Mouse (Mus musculus) myocyte (in vitro differentiated cells): Measurements from ENCODE around the gene Olfr787. TPM values are rescaled to one million over a fixed set of nuclear protein-coding genes. Genes with fewer than 3 reads are reported as not detected.

Source experiments
- H3K27me3 ChIP-seq: one replicate; pipeline ENCODE4 v1.6.1; 2011; ENCODE audit not compliant: control insufficient read depth, insufficient read depth, insufficient read length
- H3K36me3 ChIP-seq: one replicate; pipeline ENCODE4 v1.6.1; 2011; ENCODE audit not compliant: control insufficient read depth, insufficient read depth
- H3K4me2 ChIP-seq: one replicate; pipeline ENCODE4 v1.6.1; 2011; ENCODE audit warnings: low read depth, control low read depth
- H3K4me3 ChIP-seq: one replicate; pipeline ENCODE4 v1.5.1; 2011; ENCODE audit warnings: mild to moderate bottlenecking, control low read depth, moderate library complexity
- H3K79me2 ChIP-seq: one replicate; pipeline ENCODE4 v1.6.1; 2011; ENCODE audit not compliant: control insufficient read depth, insufficient read depth
- H3ac ChIP-seq: one replicate; pipeline ENCODE4 v1.6.1; 2011; ENCODE audit not compliant: control insufficient read depth, insufficient read length
- CEBPB ChIP-seq: IDR thresholded peaks from 2 replicates; pipeline ENCODE4 v1.6.1; 2011; ENCODE audit warnings: mild to moderate bottlenecking, moderate library complexity; ENCODE audit not compliant: poor library complexity, insufficient read depth, severe bottlenecking
- E2F4 ChIP-seq: IDR thresholded peaks from one replicate; pipeline ENCODE4 v1.6.1; 2011; ENCODE audit warnings: mild to moderate bottlenecking, control low read depth, moderate library complexity; ENCODE audit not compliant: insufficient read depth
- MAX ChIP-seq: IDR thresholded peaks from one replicate; pipeline ENCODE4 v1.6.1; 2011; ENCODE audit warnings: low read depth, mild to moderate bottlenecking, control low read depth
- MYOD1 ChIP-seq, 3 experiments: IDR thresholded peaks; one replicate each; pipeline ENCODE4 v1.6.1; 2011; ENCODE audit warnings: control low read depth in 2 of 3, low read depth in 2 of 3, mild to moderate bottlenecking in 2 of 3, moderate library complexity in 1 of 3; ENCODE audit not compliant: insufficient read length in 2 of 3, control insufficient read depth in 1 of 3
- MYOG ChIP-seq, 3 experiments: IDR thresholded peaks; one replicate each; pipeline ENCODE4 v1.6.1; 2011; ENCODE audit warnings: control low read depth in 2 of 3, low read depth in 2 of 3, mild to moderate bottlenecking in 2 of 3; ENCODE audit not compliant: insufficient read length in 2 of 3, control insufficient read depth in 1 of 3, insufficient read depth in 1 of 3
- POLR2A ChIP-seq: IDR thresholded peaks from one replicate; pipeline ENCODE4 v1.6.1; 2011; ENCODE audit warnings: low read depth, mild to moderate bottlenecking, control low read depth, moderate library complexity; ENCODE audit not compliant: insufficient read length
- POLR2AphosphoS2 ChIP-seq: IDR thresholded peaks from one replicate; pipeline ENCODE4 v1.6.1; 2011; ENCODE audit warnings: low read depth, control low read depth; ENCODE audit not compliant: insufficient read length
- REST ChIP-seq: IDR thresholded peaks from one replicate; pipeline ENCODE4 v1.6.1; 2011; ENCODE audit warnings: mild to moderate bottlenecking, control low read depth, moderate library complexity; ENCODE audit not compliant: insufficient read depth, insufficient read length
- SRF ChIP-seq: IDR thresholded peaks from one replicate; pipeline ENCODE4 v1.6.1; 2011; ENCODE audit warnings: low read depth; ENCODE audit not compliant: control insufficient read depth, insufficient read length
- TCF12 ChIP-seq: IDR thresholded peaks from one replicate; pipeline ENCODE4 v1.6.1; 2011; ENCODE audit warnings: mild to moderate bottlenecking, control low read depth; ENCODE audit not compliant: poor library complexity, insufficient read depth, severe bottlenecking
- TCF3 ChIP-seq: IDR thresholded peaks from one replicate; pipeline ENCODE4 v1.6.1; 2011; ENCODE audit warnings: low read depth, control low read depth; ENCODE audit not compliant: insufficient read length
- USF1 ChIP-seq: IDR thresholded peaks from one replicate; pipeline ENCODE4 v1.6.1; 2011; ENCODE audit warnings: low read depth, mild to moderate bottlenecking, control low read depth, moderate library complexity
- polyA plus RNA-seq: library from polyadenylated mRNA; unstranded; fragments of >200 nt; fragmentation: generic; extraction: Trizol; gene quantifications from one replicate; pipeline ENCODE4 v1.2.1, GENCODE M21; 2012; ENCODE audit warnings: missing spikeins

Gene Olfr787
- polyA plus RNA-seq, 1 experiment: not detected

DNA sequence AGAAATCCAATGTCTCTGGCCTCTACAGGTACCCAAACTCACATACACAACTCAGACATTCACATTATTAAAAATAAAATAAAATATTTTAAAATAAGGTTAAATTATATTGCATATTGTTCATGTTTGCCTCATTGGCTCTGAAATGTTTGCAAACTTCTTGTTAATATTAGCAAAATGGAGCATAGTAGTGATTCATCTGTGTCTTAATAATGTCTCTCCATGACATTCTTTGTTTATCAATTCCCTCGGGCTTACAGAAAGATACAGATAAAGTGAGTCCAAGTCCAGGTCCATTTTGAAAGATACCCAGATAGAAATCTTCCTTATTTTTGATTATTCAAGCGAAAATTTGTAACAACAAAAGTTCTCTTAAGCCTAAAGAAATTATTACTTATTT lies 22.8 kb downstream of the Olfr787 start, which contains the start of gene Olfr789:
TSS of gene Olfr789 (plus strand) at position 301 of the 400 bp plus-strand sequence.
- Histone ChIP-seq H3K36me3 (no peaks in the 10 kb centered on the region), H3K4me3 (no peak within 1 kb of the TSS), H3K4me2 (no peak within 1 kb of the TSS), H3ac (no peak within 1 kb of the TSS), H3K27me3 (no peaks in the 10 kb centered on the region), H3K79me2 (no peaks in the 10 kb centered on the region)
- TF ChIP-seq TCF12: no peak
- no peak for TF ChIP-seq TCF3
- no peak for TF ChIP-seq MYOG (IDR thresholded peaks at IDR 0.05; ENCODE audit: control insufficient read depth in 1 of 3, insufficient read depth in 1 of 3, insufficient read length in 2 of 3, low read depth in 2 of 3)
- TF ChIP-seq POLR2A: no peak
- TF ChIP-seq REST: no peak
- TF ChIP-seq POLR2AphosphoS2: no peak
- no peak for TF ChIP-seq MYOD1 (IDR thresholded peaks at IDR 0.05; ENCODE audit: control insufficient read depth in 1 of 3, insufficient read length in 2 of 3, low read depth in 2 of 3)
- no peak for TF ChIP-seq MAX
- TF ChIP-seq CEBPB: no peak
- no peak for TF ChIP-seq USF1
- TF ChIP-seq SRF: no peak
- TF ChIP-seq E2F4: no peak

DNA sequence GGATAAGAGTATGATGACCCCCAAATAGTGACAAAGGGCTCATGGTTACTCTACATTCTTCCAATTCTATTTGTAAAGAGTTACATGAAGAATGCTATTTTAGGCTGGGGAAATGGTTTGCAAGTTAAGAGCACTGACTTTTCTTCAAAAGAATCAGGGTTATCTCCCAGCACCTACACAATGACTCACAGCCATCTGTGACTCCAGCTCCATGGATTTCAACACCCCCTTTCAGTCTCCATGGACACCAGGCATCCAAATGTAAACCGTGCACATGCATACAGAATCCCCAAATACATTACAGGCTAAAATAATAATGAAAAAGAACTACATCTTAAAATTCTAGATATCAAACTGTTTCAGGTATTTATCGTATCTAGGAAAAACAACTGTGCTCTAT lies 28.4 kb downstream of the Olfr787 start:
- no peak overlapping the region for H3ac ChIP-seq
- H3K27me3 ChIP-seq: no peaks in the 10 kb centered on the region
- H3K4me2 ChIP-seq: no peak overlapping the region
- no peaks in the 10 kb centered on the region for H3K36me3 ChIP-seq
- H3K4me3 ChIP-seq: no peak overlapping the region
- no peaks in the 10 kb centered on the region for H3K79me2 ChIP-seq
- TF ChIP-seq REST (no peak), TCF12 (no peak), POLR2AphosphoS2 (no peak), POLR2A (no peak), E2F4 (no peak), MYOD1 (IDR thresholded peaks at IDR 0.05; ENCODE audit: control insufficient read depth in 1 of 3, insufficient read length in 2 of 3, low read depth in 2 of 3) (no peak), MAX (no peak), MYOG (IDR thresholded peaks at IDR 0.05; ENCODE audit: control insufficient read depth in 1 of 3, insufficient read depth in 1 of 3, insufficient read length in 2 of 3, low read depth in 2 of 3) (no peak), CEBPB (no peak), USF1 (no peak), TCF3 (no peak), SRF (no peak)

GRCm38 (mm10) chr10:129498192-129498591 lies 36.5 kb downstream of the Olfr787 start, which contains the start of gene Olfr790:
Olfr790 (plus strand) TSS chr10:129498492.
- Histone ChIP-seq H3K36me3 (no peaks in the 10 kb centered on the region), H3K79me2 (no peaks in the 10 kb centered on the region), H3K4me3 (no peak within 1 kb of the TSS), H3K27me3 (no peaks in the 10 kb centered on the region), H3ac (no peak within 1 kb of the TSS), H3K4me2 (no peak within 1 kb of the TSS)
- no peak for TF ChIP-seq USF1
- TF ChIP-seq REST: no peak
- TF ChIP-seq POLR2AphosphoS2: no peak
- TF ChIP-seq TCF12: no peak
- no peak for TF ChIP-seq MAX
- no peak for TF ChIP-seq E2F4
- no peak for TF ChIP-seq TCF3
- TF ChIP-seq SRF: no peak
- no peak for TF ChIP-seq MYOG (IDR thresholded peaks at IDR 0.05; ENCODE audit: control insufficient read depth in 1 of 3, insufficient read depth in 1 of 3, insufficient read length in 2 of 3, low read depth in 2 of 3)
- no peak for TF ChIP-seq CEBPB
- no peak for TF ChIP-seq POLR2A
- TF ChIP-seq MYOD1 (IDR thresholded peaks at IDR 0.05; ENCODE audit: control insufficient read depth in 1 of 3, insufficient read length in 2 of 3, low read depth in 2 of 3): no peak

Other genes starting within 250 kb of the Olfr787 start
- not detected for gene Olfr774, start 225.7 kb upstream of the Olfr787 start, polyA plus RNA-seq
- not detected for gene Olfr775, start 213.4 kb upstream of the Olfr787 start, polyA plus RNA-seq
- not detected for gene Olfr776, start 202.7 kb upstream of the Olfr787 start, polyA plus RNA-seq
- gene Olfr777, start 190.4 kb upstream of the Olfr787 start, polyA plus RNA-seq: not detected
- gene Olfr780, start 143.7 kb upstream of the Olfr787 start, polyA plus RNA-seq: not detected
- not detected for gene Olfr781, start 133.0 kb upstream of the Olfr787 start, polyA plus RNA-seq
- not detected for gene Olfr782, start 113.0 kb upstream of the Olfr787 start, polyA plus RNA-seq
- 0.02 TPM for gene Olfr784, start 77.8 kb upstream of the Olfr787 start, polyA plus RNA-seq
- gene Olfr785, start 56.4 kb upstream of the Olfr787 start, polyA plus RNA-seq: not detected
- gene Olfr786, start 34.6 kb upstream of the Olfr787 start, polyA plus RNA-seq: not detected
- not detected for gene Olfr788, start 9.1 kb downstream of the Olfr787 start, polyA plus RNA-seq
- not detected for gene Olfr789, start 22.9 kb downstream of the Olfr787 start, polyA plus RNA-seq
- not detected for gene Olfr790, start 36.6 kb downstream of the Olfr787 start, polyA plus RNA-seq
- not detected for gene Olfr791, start 59.9 kb downstream of the Olfr787 start, polyA plus RNA-seq
- gene Olfr792, start 77.3 kb downstream of the Olfr787 start, polyA plus RNA-seq: not detected
- not detected for gene Olfr794, start 105.8 kb downstream of the Olfr787 start, polyA plus RNA-seq
- not detected for gene Olfr796, start 150.7 kb downstream of the Olfr787 start, polyA plus RNA-seq
- not detected for gene Olfr798, start 166.1 kb downstream of the Olfr787 start, polyA plus RNA-seq
- not detected for gene Olfr799, start 175.6 kb downstream of the Olfr787 start, polyA plus RNA-seq
- not detected for gene Olfr800, start 195.8 kb downstream of the Olfr787 start, polyA plus RNA-seq
- not detected for gene Olfr801, start 212.0 kb downstream of the Olfr787 start, polyA plus RNA-seq
- gene Olfr802, start 226.3 kb downstream of the Olfr787 start, polyA plus RNA-seq: not detected
- gene Olfr803, start 232.4 kb downstream of the Olfr787 start, polyA plus RNA-seq: not detected
- gene Olfr804, start 241.3 kb downstream of the Olfr787 start, polyA plus RNA-seq: not detected